Mouse (Mus musculus) stomach, embryonic 16.5 days (tissue): ENCODE measurements around the gene Far2. TPM values are rescaled to one million over a fixed set of nuclear protein-coding genes. Genes with fewer than 3 reads are reported as not detected.

ENCODE experiments used
- ATAC-seq: fragments of 200-750 bp; cut with Nextera tagmentation; 2 replicates; pipeline ENCODE4 v1.8.0; 2017; ENCODE audit warnings: moderate number of reproducible peaks, moderate TSS enrichment; ENCODE audit not compliant: insufficient read depth, low FRiP score
- H3K27ac ChIP-seq: fragments of 300-500 bp; sonication (generic); 2 replicates; pipeline ENCODE4 v1.5.1; 2014; ENCODE audit warnings: low read length
- H3K27me3 ChIP-seq: fragments of 300-500 bp; sonication (generic); 2 replicates; pipeline ENCODE4 v1.6.1; 2014; ENCODE audit warnings: low read length, control low read depth, mixed read lengths; ENCODE audit not compliant: control insufficient read depth, insufficient read depth
- H3K36me3 ChIP-seq: fragments of 300-500 bp; sonication (generic); 2 replicates; pipeline ENCODE4 v1.6.1; 2014; ENCODE audit warnings: low read length; ENCODE audit not compliant: control insufficient read depth, insufficient read depth
- H3K4me1 ChIP-seq: fragments of 300-500 bp; sonication (generic); 2 replicates; pipeline ENCODE4 v1.6.1; 2014; ENCODE audit warnings: low read length, control low read depth, mixed read lengths; ENCODE audit not compliant: control insufficient read depth, insufficient read depth
- H3K4me2 ChIP-seq: fragments of 300-500 bp; sonication (generic); 2 replicates; pipeline ENCODE4 v1.6.1; 2014; ENCODE audit warnings: low read depth, low read length, mixed read lengths
- H3K4me3 ChIP-seq: fragments of 300-500 bp; sonication (generic); replicated peaks from 2 replicates; pipeline ENCODE4 v1.5.1; 2014; ENCODE audit warnings: mild to moderate bottlenecking, low read length
- H3K9ac ChIP-seq: fragments of 300-500 bp; sonication (generic); 2 replicates; pipeline ENCODE4 v1.6.1; 2014; ENCODE audit warnings: low read length
- H3K9me3 ChIP-seq: fragments of 300-500 bp; sonication (generic); replicated peaks from 2 replicates; pipeline ENCODE4 v1.6.1; 2016; ENCODE audit warnings: low read length, control low read depth; ENCODE audit not compliant: control insufficient read depth
- WGBS: fragments of 180-500 bp; shearing (Covaris S2); extraction: QIAGEN DNeasy Blood & Tissue Kit; methylation state at CpG from one replicate; pipeline ENCODE4 v1.1.7; 2014; 5-methylcytosine and 5-hydroxymethylcytosine counted together
- polyA plus RNA-seq: library from polyadenylated mRNA; unstranded; fragments of >200 nt; fragmentation: Nextera tagmentation; extraction: Ambion mirVana; gene quantifications from 2 replicates; pipeline ENCODE4 v1.2.1, GENCODE M21; 2015

The Far2 gene
- polyA plus RNA-seq, 1 experiment from 2014 or later = 4.6 TPM

GRCm38 (mm10) chr6:148199729-148200128 lies 152.7 kb downstream of the Far2 start:
- H3K27ac ChIP-seq = peak overlapping the region; percentile 84
- no peak for ATAC-seq

GRCm38 (mm10) chr6:148205134-148205533 lies 158.1 kb downstream of the Far2 start:
- Histone ChIP-seq H3K4me1 (peaks cover 3% of the 10 kb centered on the region; the same call in 1 of the 2 replicates), H3K27me3 (no peaks in the 10 kb centered on the region), H3K36me3 (peaks cover 11% of the 10 kb centered on the region), H3K27ac (no peak overlapping the region), H3K4me3 (no peak overlapping the region), H3K4me2 (no peak overlapping the region), H3K9ac (no peak overlapping the region), H3K9me3 (no peaks in the 10 kb centered on the region)
- 86% methylated on average over 1 of the region's 1 CpGs for WGBS
- no peak for ATAC-seq

More at GRCm38 (mm10) chr6:148199729-148200128, 152.7 kb downstream of the Far2 start:
- H3K36me3 ChIP-seq = peaks cover 14% of the 10 kb centered on the region
- 62% methylated on average over 3 of the region's 3 CpGs for WGBS
- H3K27me3 ChIP-seq = no peaks in the 10 kb centered on the region
- no peak overlapping the region for H3K9ac ChIP-seq
- H3K4me2 ChIP-seq = no peak overlapping the region
- peaks cover 3% of the 10 kb centered on the region; the same call in 1 of the 2 replicates for H3K4me1 ChIP-seq
- H3K9me3 ChIP-seq = no peaks in the 10 kb centered on the region
- no peak overlapping the region for H3K4me3 ChIP-seq

- Histone ChIP-seq H3K4me3 (no peak overlapping the region), H3K27ac (no peak overlapping the region), H3K4me2 (no peak overlapping the region), H3K9me3 (no peaks in the 10 kb centered on the region), H3K27me3 (no peaks in the 10 kb centered on the region), H3K4me1 (peaks cover 3% of the 10 kb centered on the region), H3K36me3 (peaks cover 11% of the 10 kb centered on the region; the same call in 1 of the 2 replicates), H3K9ac (no peak overlapping the region)
- WGBS = 81% methylated on average over 1 of the region's 1 CpGs
- ATAC-seq = no peak
Measured at GRCm38 (mm10) chr6:148207522-148207921, 160.5 kb downstream of the Far2 start.

GRCm38 (mm10) chr6:148211391-148211876 lies 164.4 kb downstream of the Far2 start:
- peak overlapping the region; percentile 84 for H3K27ac ChIP-seq
- WGBS = 1% methylated on average over 51 of the region's 51 CpGs
- no peaks in the 10 kb centered on the region for H3K36me3 ChIP-seq
- peak overlapping the region; percentile 96 for H3K4me3 ChIP-seq
- no peaks in the 10 kb centered on the region for H3K9me3 ChIP-seq
- no peaks in the 10 kb centered on the region for H3K27me3 ChIP-seq
- peaks cover 9% of the 10 kb centered on the region for H3K4me1 ChIP-seq
- H3K9ac ChIP-seq = peak overlapping the region; percentile 98
- peak; percentile 42 for ATAC-seq
- peak overlapping the region; percentile 72 for H3K4me2 ChIP-seq

GRCm38 (mm10) chr6:148211897-148212680 lies 165.0 kb downstream of the Far2 start, which contains the start of gene Ergic2:
Gene Ergic2 (minus strand): TSS chr6:148212374.
- H3K9ac ChIP-seq = peak within 1 kb of the TSS; percentile 98
- WGBS = under 1% methylated on average over 61 of the region's 61 CpGs
- H3K36me3 ChIP-seq = no peaks in the 10 kb centered on the region
- H3K4me1 ChIP-seq = peaks cover 9% of the 10 kb centered on the region
- ATAC-seq = peak; percentile 98
- H3K4me2 ChIP-seq = peak within 1 kb of the TSS; percentile 72
- peak within 1 kb of the TSS; percentile 96 for H3K4me3 ChIP-seq
- H3K9me3 ChIP-seq = no peaks in the 10 kb centered on the region
- H3K27me3 ChIP-seq = no peaks in the 10 kb centered on the region
- H3K27ac ChIP-seq = peak within 1 kb of the TSS; percentile 91

- Histone ChIP-seq H3K27ac (no peak overlapping the region), H3K9me3 (no peaks in the 10 kb centered on the region), H3K4me1 (peaks cover 9% of the 10 kb centered on the region), H3K4me3 (no peak overlapping the region), H3K9ac (no peak overlapping the region), H3K27me3 (no peaks in the 10 kb centered on the region), H3K4me2 (no peak overlapping the region), H3K36me3 (no peaks in the 10 kb centered on the region)
- no peak for ATAC-seq
- WGBS = 4% methylated on average over 5 of the region's 5 CpGs
Measured at GRCm38 (mm10) chr6:148214765-148215164, 167.7 kb downstream of the Far2 start.

GRCm38 (mm10) chr6:148216752-148217151 lies 169.7 kb downstream of the Far2 start:
- Histone ChIP-seq H3K9ac (no peak overlapping the region), H3K36me3 (no peaks in the 10 kb centered on the region), H3K9me3 (no peaks in the 10 kb centered on the region), H3K4me1 (peaks cover 6% of the 10 kb centered on the region; the same call in 1 of the 2 replicates), H3K4me2 (no peak overlapping the region), H3K27ac (no peak overlapping the region), H3K27me3 (no peaks in the 10 kb centered on the region), H3K4me3 (no peak overlapping the region)
- ATAC-seq = no peak
- WGBS = 93% methylated on average over 4 of the region's 4 CpGs

GRCm38 (mm10) chr6:148218235-148219076 lies 171.4 kb downstream of the Far2 start:
- H3K9me3 ChIP-seq = no peaks in the 10 kb centered on the region
- H3K9ac ChIP-seq = no peak overlapping the region
- no peaks in the 10 kb centered on the region for H3K27me3 ChIP-seq
- no peak overlapping the region for H3K4me2 ChIP-seq
- no peaks in the 10 kb centered on the region for H3K36me3 ChIP-seq
- H3K27ac ChIP-seq = no peak overlapping the region
- no peak for ATAC-seq
- no peak overlapping the region for H3K4me3 ChIP-seq
- 77% methylated on average over 2 of the region's 2 CpGs for WGBS
- no peaks in the 10 kb centered on the region for H3K4me1 ChIP-seq

GRCm38 (mm10) chr6:148222686-148223085 lies 175.6 kb downstream of the Far2 start:
- H3K4me3 ChIP-seq = no peak overlapping the region
- no peaks in the 10 kb centered on the region for H3K4me1 ChIP-seq
- H3K4me2 ChIP-seq = no peak overlapping the region
- no peaks in the 10 kb centered on the region for H3K36me3 ChIP-seq
- 69% methylated on average over 2 of the region's 2 CpGs for WGBS
- ATAC-seq = no peak
- H3K9ac ChIP-seq = no peak overlapping the region
- no peak overlapping the region for H3K27ac ChIP-seq
- no peaks in the 10 kb centered on the region for H3K9me3 ChIP-seq
- no peaks in the 10 kb centered on the region for H3K27me3 ChIP-seq
